23 mouse cellular contexts compared by ENCODE assay signal in the genomic region with DNA sequence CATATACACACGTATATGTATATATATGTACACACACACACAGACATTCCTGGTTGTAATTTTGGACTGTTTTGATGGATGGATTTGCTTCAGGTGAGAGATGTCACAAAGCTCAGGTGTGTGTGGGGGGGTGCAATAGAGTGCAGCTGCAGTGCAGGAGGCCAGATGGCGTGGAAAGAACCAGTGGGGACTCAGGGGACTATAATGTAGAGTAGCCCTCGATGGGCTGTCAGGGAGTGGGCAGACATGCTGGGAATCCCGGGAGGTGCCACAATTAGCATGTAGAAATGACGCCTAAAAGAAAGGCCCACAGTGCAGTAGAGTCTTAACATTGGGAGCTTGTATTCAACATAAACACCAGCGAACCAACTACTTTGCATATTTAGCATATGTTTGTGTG.
"Had no signal": no experiment of that assay in that cellular context is flagged by ENCODE, and none has a peak within 500 bp of the region (broad histone marks: within the 10 kb centered on the region; RNA-seq: fewer than 3 reads in every experiment).

No protein-coding gene starts in this region.

- H3K4me2 ChIP-seq: limb, embryonic 13.5 days; liver, embryonic 12.5 days; liver, embryonic 15.5 days; lung, embryonic 15.5 days; neural tube, embryonic 15.5 days; stomach, embryonic 15.5 days had no signal

- H3K9me3 ChIP-seq: limb, embryonic 10.5 days; limb, embryonic 13.5 days; liver, embryonic 12.5 days; liver, embryonic 15.5 days; lung, embryonic 15.5 days; midbrain, embryonic 10.5 days; neural tube, embryonic 15.5 days; stomach, embryonic 15.5 days had no signal

- H3K36me3 ChIP-seq: limb, embryonic 10.5 days; limb, embryonic 13.5 days; liver, embryonic 12.5 days; liver, embryonic 15.5 days; lung, embryonic 15.5 days; midbrain, embryonic 10.5 days; neural tube, embryonic 15.5 days; stomach, embryonic 15.5 days had no signal

- H3K4me3 ChIP-seq: layer of hippocampus, adult 2 months; limb, embryonic 10.5 days; limb, embryonic 13.5 days; liver, embryonic 12.5 days; liver, embryonic 15.5 days; lung, embryonic 15.5 days; megakaryocyte, embryonic 14.5 days; midbrain, embryonic 10.5 days; myocyte; neural tube, embryonic 15.5 days; stomach, embryonic 15.5 days had no signal

- ATAC-seq: liver, embryonic 12.5 days had no signal

- H3K4me1 ChIP-seq: liver, embryonic 12.5 days; liver, embryonic 15.5 days; lung, embryonic 15.5 days; neural tube, embryonic 15.5 days; stomach, embryonic 15.5 days had no signal

- H3K27me3 ChIP-seq: liver, embryonic 12.5 days; liver, embryonic 15.5 days; lung, embryonic 15.5 days; neural tube, embryonic 15.5 days; stomach, embryonic 15.5 days had no signal

- H3K9ac ChIP-seq: limb, embryonic 13.5 days; liver, embryonic 12.5 days; liver, embryonic 15.5 days; lung, embryonic 15.5 days; neural tube, embryonic 15.5 days; stomach, embryonic 15.5 days had no signal

- DNase-seq: kidney, adult 2 months; kidney, postnatal 25 days; layer of hippocampus, adult 9-11 months; liver; lung, adult 18-20 months; lung, postnatal 10 days; lung, postnatal 36 days; retina, postnatal 1 day; right cerebral cortex, postnatal 25 days; spleen, adult 18-20 months; thymus, postnatal 25 days had no signal

- H3K27ac ChIP-seq: kidney, postnatal 0 days; layer of hippocampus, adult 2 months; limb, embryonic 10.5 days; limb, embryonic 13.5 days; liver, embryonic 12.5 days; liver, embryonic 15.5 days; lung, embryonic 15.5 days; midbrain, embryonic 10.5 days; neural tube, embryonic 15.5 days; stomach, embryonic 15.5 days had no signal
